Mouse (Mus musculus): ENCODE data around the gene Gm17617.
"Not testable (repeated sequence)": the region's sequence is repeated elsewhere in the genome, so short reads cannot be mapped to it uniquely, and the experiment has no call there.

Gene Gm17617

GRCm38 (mm10) chr13:55114375-55114774 is 19.0 kb downstream of the Gm17617 start:
- no peak for DNase-seq

DNA sequence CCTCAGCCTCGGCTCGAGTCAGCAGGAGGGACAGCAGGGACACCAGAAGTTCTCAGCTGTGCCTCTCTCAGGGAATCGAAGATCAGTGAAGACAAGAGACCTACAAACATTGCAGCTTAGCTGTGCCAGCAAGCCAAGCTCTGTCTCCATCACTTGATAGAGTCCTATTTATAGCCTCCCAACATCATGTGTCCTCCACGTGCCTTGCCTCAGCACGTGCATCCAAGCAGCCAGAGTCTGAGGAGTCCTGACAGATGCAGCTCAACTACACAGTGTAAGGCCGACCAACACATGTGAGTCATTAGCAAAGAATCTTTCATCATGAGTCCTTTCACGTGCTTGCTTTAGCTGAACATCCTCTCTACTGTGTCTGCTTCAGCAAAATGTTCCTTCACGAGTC is 25.7 kb downstream of the Gm17617 start:
- DNase-seq, result peak; percentile 31

DNA sequence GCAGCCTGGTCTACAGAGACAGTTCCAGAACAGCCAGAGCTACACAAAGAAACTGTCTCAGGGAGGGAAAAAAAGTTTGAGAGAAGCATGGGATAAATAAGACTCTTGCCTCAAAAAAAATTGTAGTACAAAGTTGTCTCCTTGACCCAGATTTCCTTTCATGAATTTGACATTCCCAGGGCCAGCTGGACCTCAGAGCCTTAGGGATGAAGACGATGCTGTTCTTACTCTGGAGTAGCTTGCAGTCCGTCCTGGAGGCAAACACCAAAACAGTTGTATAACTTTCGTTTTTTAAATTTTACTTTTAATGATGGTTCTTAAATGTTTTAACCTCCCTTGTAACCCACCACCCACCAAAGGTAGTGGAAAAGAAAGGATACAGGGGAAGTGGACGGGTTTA is 26.2 kb downstream of the Gm17617 start:
- no peak for DNase-seq

GRCm38 (mm10) chr13:55105953-55106691 is 27.2 kb downstream of the Gm17617 start:
- peak; percentile 9 for DNase-seq

GRCm38 (mm10) chr13:55105045-55105952 is 28.0 kb downstream of the Gm17617 start, which contains the start of gene Zfp346:
Zfp346 (plus strand) TSS chr13:55105311.
- DNase-seq, result peak; percentile 99

DNA sequence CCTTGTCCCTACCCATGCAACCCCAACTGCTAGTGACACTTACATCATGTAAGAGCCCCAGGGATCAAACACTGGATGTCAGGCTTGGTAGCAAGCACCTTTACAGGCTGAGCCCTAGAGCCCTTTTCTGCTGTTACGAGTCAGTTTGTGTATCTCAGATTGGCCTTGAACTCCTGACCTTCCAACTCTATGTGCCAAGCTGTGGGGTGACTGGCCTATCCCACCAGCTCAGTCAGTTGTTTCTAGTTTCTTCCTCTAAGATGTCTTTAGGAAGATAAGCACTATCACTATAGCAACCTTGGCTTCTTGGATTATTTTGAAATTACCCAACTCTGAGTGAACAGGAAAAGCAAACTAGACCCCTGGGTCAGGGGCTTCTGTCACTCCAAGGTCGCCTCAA is 30.0 kb downstream of the Gm17617 start:
- DNase-seq, result no peak

GRCm38 (mm10) chr13:55102366-55102765 is 31.0 kb downstream of the Gm17617 start:
- DNase-seq, result no peak

DNA sequence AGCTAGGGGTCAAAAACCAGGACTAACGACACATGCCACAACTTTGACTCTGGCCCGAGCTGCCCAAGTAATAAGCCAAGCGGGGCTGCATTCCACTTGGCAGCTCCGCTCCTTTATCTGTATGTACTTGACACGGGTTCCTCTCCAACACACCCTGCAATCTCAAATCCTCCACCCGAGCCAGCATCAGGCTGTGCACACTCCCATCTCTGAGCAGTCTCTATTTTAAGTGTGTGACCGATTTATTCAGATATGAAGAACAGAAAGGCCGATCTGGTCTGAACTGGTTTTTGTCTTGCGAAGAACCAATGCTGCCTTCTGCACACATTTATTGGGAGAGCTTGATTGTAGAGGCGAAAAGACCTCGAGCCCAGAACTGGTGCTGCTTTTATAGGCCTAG is 31.7 kb downstream of the Gm17617 start:
- no peak for DNase-seq

- peak; percentile 89 for DNase-seq
Measured at GRCm38 (mm10) chr13:55099726-55100478, 33.4 kb downstream of the Gm17617 start, which contains the start of gene Uimc1. Uimc1 (minus strand) TSS chr13:55100300.

DNA sequence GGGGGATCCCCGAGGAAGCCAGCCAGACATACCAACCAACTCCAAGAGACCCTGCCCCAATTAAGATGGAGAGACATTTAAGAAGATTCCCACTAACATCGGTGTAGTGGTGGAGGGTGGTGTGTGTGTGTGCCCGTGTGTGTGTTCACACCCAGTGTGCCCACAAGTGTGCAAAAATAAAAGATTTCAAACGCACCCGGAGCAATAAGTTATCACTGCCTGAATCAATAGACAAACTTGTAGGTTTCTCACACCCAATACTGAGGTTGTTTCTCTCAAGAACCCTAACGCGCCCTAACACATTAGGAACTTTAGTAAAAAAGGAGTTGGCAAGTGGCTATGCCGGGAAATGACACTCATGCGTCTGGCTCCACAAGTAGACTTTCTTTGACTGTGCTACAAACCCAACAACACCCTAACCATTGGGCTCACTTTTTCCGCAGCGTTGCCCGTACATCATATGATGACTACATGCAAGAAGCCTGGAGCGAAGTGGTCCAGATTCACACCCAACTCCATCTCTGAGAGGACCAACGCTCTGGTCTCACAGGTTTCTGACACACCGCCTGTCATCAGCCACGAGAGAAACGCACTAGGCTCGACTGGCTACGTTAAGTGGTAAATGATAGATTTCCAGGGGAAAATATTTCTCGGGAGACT is 34.2 kb downstream of the Gm17617 start:
- DNase-seq, result peak; percentile 54

- not testable (repeated sequence) for DNase-seq
Measured at GRCm38 (mm10) chr13:55097841-55098240, 35.5 kb downstream of the Gm17617 start.

DNA sequence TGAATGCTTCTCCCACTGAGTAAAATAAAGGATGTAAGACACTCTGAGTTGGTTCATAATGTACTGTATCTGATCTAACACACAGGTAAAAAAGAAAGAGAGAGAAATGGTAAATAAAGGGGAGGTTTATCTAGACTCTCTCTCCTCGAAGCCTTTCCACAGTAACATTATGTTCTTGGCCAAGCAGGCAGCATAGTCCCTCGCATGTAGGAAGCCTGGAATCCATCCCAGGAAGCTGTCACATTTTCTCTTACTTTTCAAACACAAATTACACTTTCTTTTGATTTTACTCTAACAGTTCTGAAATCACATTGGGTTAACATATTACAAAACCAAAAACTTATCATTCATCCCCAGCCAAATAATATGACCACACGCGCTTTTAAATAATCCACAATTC is 40.8 kb downstream of the Gm17617 start:
- no peak for DNase-seq

Measured in lung, postnatal 10 days (tissue).